Mouse (Mus musculus): ENCODE results near the gene Zfp827. TPM values are rescaled to one million over a fixed set of nuclear protein-coding genes. Genes with fewer than 3 reads are reported as not detected.

Zfp827 gene
- total and polyA plus RNA-seq, 3 experiments: 3.1 to 19.3 (median 3.2) TPM

- H3K27me3 ChIP-seq (ENCODE audit: insufficient read depth, low read length): no peaks in the 10 kb centered on the region
- H3K4me1 ChIP-seq (ENCODE audit: insufficient read depth, low read depth, low read length): no peaks in the 10 kb centered on the region
- ATAC-seq (ENCODE audit: extremely low read depth, insufficient number of reproducible peaks, low FRiP score, poor library complexity, severe bottlenecking) (no peak), DNase-seq (ENCODE audit: low spot score) (no peak)
- no peak overlapping the region for H3K4me3 ChIP-seq (ENCODE audit: low read depth, low read length)
- H3K9me3 ChIP-seq (replicated peaks): no peaks in the 10 kb centered on the region
- TF ChIP-seq CTCF (IDR thresholded peaks at IDR 0.05; ENCODE audit: low read depth, low read length) (no peak), GATA2 (IDR thresholded peaks at IDR 0.05; ENCODE audit: borderline replicate concordance, low read depth, low read length) (no peak), POLR2AphosphoS5 (IDR thresholded peaks at IDR 0.05; ENCODE audit: insufficient replicate concordance, low read depth, low read length) (no peak), GATA1 (IDR thresholded peaks at IDR 0.05; ENCODE audit: borderline replicate concordance, low read length) (no peak)
- peaks cover 79% of the 10 kb centered on the region for H3K36me3 ChIP-seq (replicated peaks)
Measured at GRCm38 (mm10) chr8:79143729-79144128, 115.5 kb downstream of the Zfp827 start.

- ATAC-seq (ENCODE audit: extremely low read depth, insufficient number of reproducible peaks, low FRiP score, poor library complexity, severe bottlenecking): no peak
- no peaks in the 10 kb centered on the region for H3K4me1 ChIP-seq (ENCODE audit: insufficient read depth, low read depth, low read length)
Measured at GRCm38 (mm10) chr8:79145210-79145609, 117.0 kb downstream of the Zfp827 start.

GRCm38 (mm10) chr8:79145626-79146025 is 117.4 kb downstream of the Zfp827 start:
- no peak overlapping the region for H3K4me3 ChIP-seq (ENCODE audit: low read depth, low read length)
- TF ChIP-seq CTCF (IDR thresholded peaks at IDR 0.05; ENCODE audit: low read depth, low read length) (no peak), TAL1 (conservative IDR thresholded peaks at IDR 0.05; ENCODE audit: low read depth, low read length) (no peak), GATA1 (IDR thresholded peaks at IDR 0.05; ENCODE audit: borderline replicate concordance, low read length) (no peak), GATA2 (IDR thresholded peaks at IDR 0.05; ENCODE audit: borderline replicate concordance, low read depth, low read length) (no peak), POLR2AphosphoS5 (IDR thresholded peaks at IDR 0.05; ENCODE audit: insufficient replicate concordance, low read depth, low read length) (no peak)
- peaks cover 80% of the 10 kb centered on the region for H3K36me3 ChIP-seq (replicated peaks)
- ATAC-seq (ENCODE audit: extremely low read depth, insufficient number of reproducible peaks, low FRiP score, poor library complexity, severe bottlenecking) (no peak), DNase-seq (ENCODE audit: low spot score) (no peak)
- H3K27me3 ChIP-seq (ENCODE audit: insufficient read depth, low read length): no peaks in the 10 kb centered on the region
- H3K4me1 ChIP-seq (ENCODE audit: insufficient read depth, low read depth, low read length): no peaks in the 10 kb centered on the region
- H3K9me3 ChIP-seq (replicated peaks): no peaks in the 10 kb centered on the region

More at GRCm38 (mm10) chr8:79145210-79145609, 117.0 kb downstream of the Zfp827 start:
- no peaks in the 10 kb centered on the region for H3K9me3 ChIP-seq (replicated peaks)
- H3K27me3 ChIP-seq (ENCODE audit: insufficient read depth, low read length): no peaks in the 10 kb centered on the region
- TF ChIP-seq GATA1 (IDR thresholded peaks at IDR 0.05; ENCODE audit: borderline replicate concordance, low read length) (no peak), POLR2AphosphoS5 (IDR thresholded peaks at IDR 0.05; ENCODE audit: insufficient replicate concordance, low read depth, low read length) (no peak), TAL1 (conservative IDR thresholded peaks at IDR 0.05; ENCODE audit: low read depth, low read length) (no peak), GATA2 (IDR thresholded peaks at IDR 0.05; ENCODE audit: borderline replicate concordance, low read depth, low read length) (no peak), CTCF (IDR thresholded peaks at IDR 0.05; ENCODE audit: low read depth, low read length) (no peak)
- H3K4me3 ChIP-seq (ENCODE audit: low read depth, low read length): no peak overlapping the region
- H3K36me3 ChIP-seq (replicated peaks): peaks cover 77% of the 10 kb centered on the region
- no peak for DNase-seq (ENCODE audit: low spot score)

- Histone ChIP-seq H3K4me1 (ENCODE audit: insufficient read depth, low read depth, low read length) (no peaks in the 10 kb centered on the region), H3K27me3 (ENCODE audit: insufficient read depth, low read length) (no peaks in the 10 kb centered on the region), H3K36me3 (replicated peaks) (peaks cover 71% of the 10 kb centered on the region), H3K4me3 (ENCODE audit: low read depth, low read length) (no peak overlapping the region), H3K9me3 (replicated peaks) (no peaks in the 10 kb centered on the region)
- TF ChIP-seq CTCF (IDR thresholded peaks at IDR 0.05; ENCODE audit: low read depth, low read length): no peak
- TF ChIP-seq GATA2 (IDR thresholded peaks at IDR 0.05; ENCODE audit: borderline replicate concordance, low read depth, low read length): no peak
- TF ChIP-seq GATA1 (IDR thresholded peaks at IDR 0.05; ENCODE audit: borderline replicate concordance, low read length): no peak
- TF ChIP-seq TAL1 (conservative IDR thresholded peaks at IDR 0.05; ENCODE audit: low read depth, low read length): no peak
- no peak for TF ChIP-seq POLR2AphosphoS5 (IDR thresholded peaks at IDR 0.05; ENCODE audit: insufficient replicate concordance, low read depth, low read length)
- ATAC-seq (ENCODE audit: extremely low read depth, insufficient number of reproducible peaks, low FRiP score, poor library complexity, severe bottlenecking) (no peak), DNase-seq (ENCODE audit: low spot score) (no peak)
Measured at GRCm38 (mm10) chr8:79148799-79149198, 120.6 kb downstream of the Zfp827 start.

- DNase-seq (ENCODE audit: low spot score) (no peak), ATAC-seq (ENCODE audit: extremely low read depth, insufficient number of reproducible peaks, low FRiP score, poor library complexity, severe bottlenecking) (no peak)
- H3K27me3 ChIP-seq (ENCODE audit: insufficient read depth, low read length): no peaks in the 10 kb centered on the region
- H3K4me1 ChIP-seq (ENCODE audit: insufficient read depth, low read depth, low read length): no peaks in the 10 kb centered on the region
- H3K9me3 ChIP-seq (replicated peaks): no peaks in the 10 kb centered on the region
- H3K36me3 ChIP-seq (replicated peaks): peaks cover 69% of the 10 kb centered on the region
- TF ChIP-seq GATA1 (IDR thresholded peaks at IDR 0.05; ENCODE audit: borderline replicate concordance, low read length): no peak
- TF ChIP-seq GATA2 (IDR thresholded peaks at IDR 0.05; ENCODE audit: borderline replicate concordance, low read depth, low read length): no peak
- no peak for TF ChIP-seq CTCF (IDR thresholded peaks at IDR 0.05; ENCODE audit: low read depth, low read length)
- no peak for TF ChIP-seq TAL1 (conservative IDR thresholded peaks at IDR 0.05; ENCODE audit: low read depth, low read length)
- TF ChIP-seq POLR2AphosphoS5 (IDR thresholded peaks at IDR 0.05; ENCODE audit: insufficient replicate concordance, low read depth, low read length): no peak
- H3K4me3 ChIP-seq (ENCODE audit: low read depth, low read length): no peak overlapping the region
Measured at GRCm38 (mm10) chr8:79149880-79150279, 121.6 kb downstream of the Zfp827 start.

- no peaks in the 10 kb centered on the region for H3K4me1 ChIP-seq (ENCODE audit: insufficient read depth, low read depth, low read length)
- ATAC-seq (ENCODE audit: extremely low read depth, insufficient number of reproducible peaks, low FRiP score, poor library complexity, severe bottlenecking) (no peak), DNase-seq (ENCODE audit: low spot score) (no peak)
- H3K27me3 ChIP-seq (ENCODE audit: insufficient read depth, low read length): no peaks in the 10 kb centered on the region
- no peaks in the 10 kb centered on the region for H3K9me3 ChIP-seq (replicated peaks)
- H3K36me3 ChIP-seq (replicated peaks): peaks cover 68% of the 10 kb centered on the region
- TF ChIP-seq GATA1 (IDR thresholded peaks at IDR 0.05; ENCODE audit: borderline replicate concordance, low read length) (no peak), POLR2AphosphoS5 (IDR thresholded peaks at IDR 0.05; ENCODE audit: insufficient replicate concordance, low read depth, low read length) (no peak), CTCF (IDR thresholded peaks at IDR 0.05; ENCODE audit: low read depth, low read length) (no peak), TAL1 (conservative IDR thresholded peaks at IDR 0.05; ENCODE audit: low read depth, low read length) (no peak), GATA2 (IDR thresholded peaks at IDR 0.05; ENCODE audit: borderline replicate concordance, low read depth, low read length) (no peak)
- H3K4me3 ChIP-seq (ENCODE audit: low read depth, low read length): no peak overlapping the region
Measured at GRCm38 (mm10) chr8:79150544-79151192, 122.4 kb downstream of the Zfp827 start.

Measured in G1E (cell line).